Mouse (Mus musculus): ENCODE data around the gene Olfm4.

- TF ChIP-seq GATA1 (IDR thresholded peaks at IDR 0.05; ENCODE audit: borderline replicate concordance, low read length) (no peak), FLI1 (IDR thresholded peaks at IDR 0.05; ENCODE audit: low read length) (no peak)
These were observed 31.1 kb downstream of the Olfm4 start for GRCm38 (mm10) chr14:80014966-80015365.
